9 mouse cellular contexts compared by ENCODE assay signal in the genomic region with DNA sequence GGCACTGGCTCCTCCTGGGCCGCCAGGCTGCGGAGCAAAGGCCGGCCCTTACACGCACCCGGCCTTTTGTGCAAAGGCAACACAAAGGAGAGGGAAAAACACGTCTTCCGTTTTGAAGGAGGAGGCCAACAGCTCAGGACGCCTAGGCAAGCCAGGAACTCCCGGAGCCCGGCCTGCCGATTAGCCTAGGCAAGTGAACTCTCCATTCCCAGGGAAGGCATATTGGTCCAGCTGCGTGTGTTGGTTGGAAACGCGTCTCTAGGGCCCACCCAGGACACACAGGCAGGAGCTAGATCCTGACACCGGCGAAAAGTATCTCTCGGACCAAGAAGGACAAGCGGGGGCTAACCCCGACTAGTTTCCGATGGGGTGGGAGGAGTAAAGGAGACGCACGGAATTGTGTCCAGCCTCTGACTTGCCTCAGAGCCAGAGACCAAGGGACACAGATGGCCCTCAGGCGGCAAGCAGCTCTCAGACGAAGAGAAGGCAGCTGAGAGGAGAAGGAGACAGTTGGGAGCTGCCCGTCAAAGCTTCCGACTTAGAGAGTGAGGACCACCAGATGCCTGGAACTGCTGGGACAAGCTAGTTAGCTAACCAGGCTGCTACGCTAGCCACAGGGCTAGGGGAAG. TPM values are rescaled to one million over a fixed set of nuclear protein-coding genes. Genes with fewer than 3 reads are reported as not detected.
DNase-seq lines count a peak whose midpoint lies in the region; ATAC-seq and TF ChIP-seq lines count a peak whose summit lies in the region.
"Had no signal": no experiment of that assay in that cellular context is flagged by ENCODE, and none has a peak within 500 bp of the region (broad histone marks: within the 10 kb centered on the region; RNA-seq: fewer than 3 reads in every experiment).

No protein-coding gene starts in this region.

- H3K36me3 ChIP-seq in kidney, embryonic 16.5 days (ENCODE audit: insufficient read depth, low read length): no peaks in the 10 kb centered on the region
- H3K36me3 ChIP-seq in hindbrain, embryonic 12.5 days: no peaks in the 10 kb centered on the region
- H3K36me3 ChIP-seq in midbrain, postnatal 0 days (ENCODE audit: insufficient read depth, low read length): no peaks in the 10 kb centered on the region

- DNase-seq in kidney, adult 18-20 months: no peak
- peak; percentile 59 for DNase-seq in embryo, embryonic 11 days
- peak; percentile 56 for DNase-seq in midbrain, postnatal 0 days (ENCODE audit: low spot score)
- DNase-seq in thymus, postnatal 14 days: no peak
- no peak for DNase-seq in urinary bladder, postnatal 4 days (ENCODE audit: low spot score in 2 of 2)
- DNase-seq: kidney, postnatal 10 days had no signal

- peaks cover 99% of the 10 kb centered on the region for H3K27me3 ChIP-seq in kidney, embryonic 16.5 days (ENCODE audit: insufficient read depth, low read length)
- peaks cover 100% of the 10 kb centered on the region for H3K27me3 ChIP-seq in hindbrain, embryonic 12.5 days
- H3K27me3 ChIP-seq in midbrain, postnatal 0 days (ENCODE audit: insufficient read depth, low read length): peaks cover 85% of the 10 kb centered on the region

- no peak for TF ChIP-seq CTCF in midbrain, postnatal 0 days (IDR thresholded peaks at IDR 0.05)

- no peak overlapping the region for H3K9ac ChIP-seq in kidney, embryonic 16.5 days (replicated peaks; ENCODE audit: low read length)
- no peak overlapping the region for H3K9ac ChIP-seq in hindbrain, embryonic 12.5 days
- no peak overlapping the region for H3K9ac ChIP-seq in midbrain, postnatal 0 days (replicated peaks; ENCODE audit: low read length, poor library complexity, severe bottlenecking)

- peaks cover 5% of the 10 kb centered on the region; the same call in 1 of the 2 replicates for H3K9me3 ChIP-seq in kidney, embryonic 16.5 days (ENCODE audit: low read length)
- H3K9me3 ChIP-seq in hindbrain, embryonic 12.5 days (replicated peaks): no peaks in the 10 kb centered on the region
- no peaks in the 10 kb centered on the region for H3K9me3 ChIP-seq in midbrain, postnatal 0 days (ENCODE audit: low read length)

- H3K4me1 ChIP-seq in kidney, embryonic 16.5 days (ENCODE audit: insufficient read depth, low read length): peaks cover 5% of the 10 kb centered on the region; the same call in 1 of the 2 replicates
- H3K4me1 ChIP-seq in hindbrain, embryonic 12.5 days: peaks cover 32% of the 10 kb centered on the region
- peaks cover 8% of the 10 kb centered on the region for H3K4me1 ChIP-seq in midbrain, postnatal 0 days (ENCODE audit: insufficient read depth, low read length)

- ATAC-seq in kidney, embryonic 16.5 days (ENCODE audit: low FRiP score, low TSS enrichment): no peak
- ATAC-seq in hindbrain, embryonic 12.5 days (ENCODE audit: low FRiP score): no peak
- ATAC-seq in midbrain, postnatal 0 days (ENCODE audit: low FRiP score): peak; percentile 44; the same call in 1 of the 2 replicates
- ATAC-seq in inflammation-experienced regulatory T-cells, adult 6 months: no peak

- H3K27ac ChIP-seq in kidney, embryonic 16.5 days (ENCODE audit: low read length): no peak overlapping the region
- no peak overlapping the region for H3K27ac ChIP-seq in hindbrain, embryonic 12.5 days
- peak overlapping the region; percentile 44; the same call in 1 of the 2 replicates for H3K27ac ChIP-seq in midbrain, postnatal 0 days (ENCODE audit: low read depth, low read length)

- H3K4me3 ChIP-seq in kidney, embryonic 16.5 days (ENCODE audit: low read length): 0 out of 2 replicates have a peak overlapping the region, but pooled peaks have one; percentile 5
- H3K4me3 ChIP-seq in hindbrain, embryonic 12.5 days: peak overlapping the region; percentile 4; the same call in 1 of the 2 replicates
- peak overlapping the region; percentile 18; the same call in 1 of the 2 replicates for H3K4me3 ChIP-seq in midbrain, postnatal 0 days (ENCODE audit: low read depth, low read length)

- WGBS in kidney, embryonic 16.5 days: 2% methylated on average over 27 of the region's 27 CpGs
- WGBS in hindbrain, embryonic 12.5 days: under 1% methylated on average over 27 of the region's 27 CpGs
- under 1% methylated on average over 27 of the region's 27 CpGs for WGBS in midbrain, postnatal 0 days

- no peak overlapping the region for H3K4me2 ChIP-seq in kidney, embryonic 16.5 days (replicated peaks; ENCODE audit: low read depth, low read length)
- H3K4me2 ChIP-seq in hindbrain, embryonic 12.5 days (replicated peaks): peak overlapping the region; percentile 33; the same call in 1 of the 2 replicates
- peak overlapping the region; percentile 30 for H3K4me2 ChIP-seq in midbrain, postnatal 0 days (ENCODE audit: low read depth, low read length, poor library complexity, severe bottlenecking)

RNA-seq across cellular contexts. Expression of gene Olig2, which starts 2.5 kb away (rescaled TPM):
- not detected in 2 replicates for polyA plus RNA-seq in kidney, embryonic 16.5 days (2015; fragmentation: Nextera tagmentation; extraction: Ambion mirVana)
- polyA plus RNA-seq in hindbrain, embryonic 12.5 days (2016; fragmentation: Nextera tagmentation; extraction: Ambion mirVana): 2.8 and 3.4 TPM in 2 replicates
- total RNA-seq in midbrain, postnatal 0 days (2014; rRNA removed): 36.0 and 58.4 TPM in 2 replicates
- 13.3 and 15.7 TPM in 2 replicates for polyA plus RNA-seq in midbrain, postnatal 0 days (2015; fragmentation: Nextera tagmentation; extraction: Ambion mirVana)
- not detected for polyA plus RNA-seq in inflammation-experienced regulatory T-cells, adult 6 months (2017; shearing (Covaris generic))

RNA-seq across cellular contexts. Expression of gene Olig1, which starts 46.8 kb away (rescaled TPM):
- 0.14 TPM in 1 of 2 replicates, not detected in the other for polyA plus RNA-seq in kidney, embryonic 16.5 days (2015; fragmentation: Nextera tagmentation; extraction: Ambion mirVana)
- 2.7 and 5.2 TPM in 2 replicates for polyA plus RNA-seq in hindbrain, embryonic 12.5 days (2016; fragmentation: Nextera tagmentation; extraction: Ambion mirVana)
- 153 and 196 TPM in 2 replicates for total RNA-seq in midbrain, postnatal 0 days (2014; rRNA removed)
- 167 and 180 TPM in 2 replicates for polyA plus RNA-seq in midbrain, postnatal 0 days (2015; fragmentation: Nextera tagmentation; extraction: Ambion mirVana)
- not detected for polyA plus RNA-seq in inflammation-experienced regulatory T-cells, adult 6 months (2017; shearing (Covaris generic))

Comparison
In these comparisons a context has a peak if more than half of its experiments do, and no peak if none do; other contexts are left out.
1. DNase-seq: peak in embryo, embryonic 11 days (single experiment) and midbrain, postnatal 0 days (single experiment); none in kidney, adult 18-20 months (single experiment), thymus, postnatal 14 days (single experiment) and urinary bladder, postnatal 4 days (0 of 2).
2. RNA of gene Olig1, which starts 46.8 kb away (polyA plus RNA-seq): 167 to 180 TPM in midbrain, postnatal 0 days; 2.7 to 5.2 TPM in hindbrain, embryonic 12.5 days, 0.14 TPM in kidney, embryonic 16.5 days and not detected in inflammation-experienced regulatory T-cells, adult 6 months; every median in the first group is over 10 times any median in the second.
3. Peak in every context shown above with its lines, with median percentiles within 50 percentile points of each other: H3K4me3 ChIP-seq.